Mouse (Mus musculus) left cerebral cortex, postnatal 4 days (tissue): ENCODE results near the gene Etv4. TPM values are rescaled to one million over a fixed set of nuclear protein-coding genes. Genes with fewer than 3 reads are reported as not detected.

Experiments used
- DNase-seq: peaks from one replicate; pipeline ENCODE4 v3.0.0-alpha.2; 2022
- intact Hi-C: fragments of 180-260 bp; cut with DNase I; formaldehyde crosslinking; loops from one replicate; pipeline ENCODE4 v1.15.1; 2025
- total RNA-seq, 2 experiments: library from RNA; stranded (reverse); gene quantifications; 2 replicates each; pipeline ENCODE4 v1.2.3; 2021

The Etv4 gene
- total RNA-seq, 2 experiments from 2014 or later = 23.7 to 27.1 TPM

DNA sequence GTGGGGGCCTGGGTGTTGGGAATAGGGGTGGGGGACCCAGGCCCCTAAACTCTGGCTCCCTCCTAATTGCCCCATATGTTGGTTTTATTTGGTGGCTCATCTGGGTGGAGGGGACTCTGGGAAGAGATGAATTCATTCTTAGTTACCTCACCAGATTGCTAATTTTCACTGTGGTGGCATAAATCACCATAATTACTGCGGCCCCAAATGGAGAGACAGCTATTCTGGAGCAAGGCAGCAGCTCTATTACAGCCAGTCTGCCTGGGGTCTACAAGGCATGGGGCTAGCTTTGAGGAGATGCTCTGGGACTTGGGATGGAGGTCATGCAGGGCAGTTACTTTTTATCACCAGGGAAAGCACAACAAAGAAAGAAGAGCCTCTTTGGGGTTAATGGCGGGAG is 58.4 kb downstream of the Etv4 start:
- intact Hi-C loops = no loop called here
- DNase-seq = no peak

GRCm38 (mm10) chr11:101725043-101725442 is 60.1 kb downstream of the Etv4 start:
- intact Hi-C loops = no loop called here
- no peak for DNase-seq

DNA sequence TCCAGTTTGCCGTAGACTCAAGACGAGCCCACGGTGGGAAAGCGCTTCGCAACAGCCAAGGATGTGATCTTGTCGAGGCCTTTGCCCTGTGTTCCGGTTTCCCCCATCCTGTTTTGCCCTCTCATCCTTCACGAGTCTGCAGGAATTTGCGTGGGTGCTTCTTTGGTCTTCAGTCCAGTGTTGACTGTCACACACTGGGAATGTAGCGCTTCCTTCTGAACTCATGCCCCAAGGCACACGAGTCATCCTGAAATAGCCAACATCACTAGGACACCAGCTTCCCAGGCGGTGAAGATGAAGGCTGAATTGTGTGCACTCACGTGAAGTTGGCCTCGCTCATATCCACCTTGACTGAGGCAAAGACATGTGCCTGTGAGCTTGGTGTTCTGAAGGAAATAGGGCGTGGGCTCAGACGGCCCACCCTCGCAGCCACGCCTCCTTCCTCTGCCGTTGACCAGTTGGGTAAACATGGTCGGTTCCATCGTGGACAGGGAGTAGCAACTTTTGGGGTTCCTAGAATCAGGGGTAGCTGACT is 65.1 kb downstream of the Etv4 start:
- intact Hi-C loops = no loop called here
- no peak for DNase-seq

Other genes starting within 250 kb of the Etv4 start
- 1 to 10 TPM; 2.8 to 3.3 TPM for gene Brca1, start 233.4 kb downstream of the Etv4 start, total RNA-seq
- 100 to 1,000 TPM; 109 to 157 TPM for gene Nbr1, start 233.2 kb downstream of the Etv4 start, total RNA-seq
- gene Tmem106a, start 203.1 kb downstream of the Etv4 start, total RNA-seq = 1 to 10 TPM; 1.5 to 3.5 TPM
- not detected for gene Gm11634, start 186.1 kb downstream of the Etv4 start, total RNA-seq
- 1 to 10 TPM; 4.5 to 4.7 TPM for gene Rdm1, start 158.2 kb downstream of the Etv4 start, total RNA-seq
- gene Arl4d, start 119.8 kb downstream of the Etv4 start, total RNA-seq = 10 to 100 TPM; 23.3 to 26.5 TPM
- 10 to 100 TPM; 37.2 to 41.2 TPM for gene Dhx8, start 52.5 kb downstream of the Etv4 start, total RNA-seq
- 1 to 10 TPM; 1.2 to 1.5 TPM for gene Meox1, start 109.0 kb upstream of the Etv4 start, total RNA-seq
- not detected for gene Sost, start 181.6 kb upstream of the Etv4 start, total RNA-seq
- not detected for gene Cfap97d1, start 198.9 kb upstream of the Etv4 start, total RNA-seq
- 10 to 100 TPM; 53.2 to 56.5 TPM for gene Dusp3, start 201.6 kb upstream of the Etv4 start, total RNA-seq
- gene Mpp3, start 243.1 kb upstream of the Etv4 start, total RNA-seq = 10 to 100 TPM; 53.1 to 56.3 TPM